Mouse (Mus musculus) CH12.LX (cell line): ENCODE measurements at regions not wholly inside any gene's neighbourhood (a gene's known extent, or its start where the extent isn't known, plus 50 kb on each side); places are given as distances from the start of the nearest gene placed in this dataset.

Source experiments
- DNase-seq: peaks from one replicate; pipeline ENCODE4 v3.0.0-alpha.2; 2013; ENCODE audit errors: extremely low read depth
- H3K27ac ChIP-seq: 2 replicates; pipeline ENCODE4 v1.5.1; 2012; ENCODE audit warnings: low read depth, mild to moderate bottlenecking, control low read depth, moderate library complexity; ENCODE audit not compliant: insufficient read depth
- H3K27me3 ChIP-seq: replicated peaks from 2 replicates; pipeline ENCODE3; 2012; ENCODE audit warnings: inconsistent platforms
- H3K36me3 ChIP-seq, 2 experiments: replicated peaks in 1 of 2; 2 replicates each; pipeline versions ENCODE3 to v1.6.1; 2012; ENCODE audit warnings: inconsistent platforms in 1 of 2, low read length in 1 of 2, mild to moderate bottlenecking in 1 of 2, mixed read lengths in 1 of 2, moderate library complexity in 1 of 2; ENCODE audit not compliant: control insufficient read depth in 1 of 2, insufficient read depth in 1 of 2
- H3K4me1 ChIP-seq, 2 experiments: 2 replicates each; pipeline ENCODE4 v1.6.1; 2012; ENCODE audit warnings: inconsistent platforms in 1 of 2, moderate library complexity in 1 of 2; ENCODE audit not compliant: insufficient read depth in 2 of 2, control insufficient read depth in 1 of 2
- H3K4me2 ChIP-seq: 2 replicates; pipeline ENCODE4 v1.6.1; 2012; ENCODE audit warnings: low read depth, mild to moderate bottlenecking, control low read depth; ENCODE audit not compliant: poor library complexity, insufficient read depth, severe bottlenecking
- H3K4me3 ChIP-seq, 3 experiments: fragments of 150-350 bp in 1 of 3; sonication (generic) in 1 of 3; replicated peaks in 1 of 3; 2 replicates each; pipeline versions ENCODE3 to v1.5.1; 2011 to 2012; ENCODE audit warnings: low read depth in 2 of 3, low read length in 2 of 3, mild to moderate bottlenecking in 2 of 3, moderate library complexity in 2 of 3, control low read depth in 1 of 3, improper control_type of control experiment in 1 of 3, inconsistent platforms in 1 of 3, mixed read lengths in 1 of 3; ENCODE audit not compliant: poor library complexity in 1 of 3
- H3K79me2 ChIP-seq: replicated peaks from 2 replicates; pipeline ENCODE4 v1.6.1; 2012; ENCODE audit warnings: mild to moderate bottlenecking, moderate library complexity; ENCODE audit not compliant: control insufficient read depth, poor library complexity, insufficient read depth, severe bottlenecking; ENCODE audit errors: extremely low read depth
- H3K9ac ChIP-seq: 2 replicates; pipeline ENCODE4 v1.6.1; 2012; ENCODE audit warnings: low read depth, mild to moderate bottlenecking, control low read depth, moderate library complexity; ENCODE audit not compliant: insufficient read depth
- H3K9me3 ChIP-seq: replicated peaks from 2 replicates; pipeline ENCODE3; 2012; ENCODE audit warnings: low read length, inconsistent platforms, mixed read lengths
- BHLHE40 ChIP-seq: IDR thresholded peaks from 2 replicates; pipeline ENCODE4 v1.6.1; 2011; ENCODE audit warnings: mild to moderate bottlenecking, low read depth, low read length, improper control_type of control experiment
- CHD1 ChIP-seq: IDR thresholded peaks from 2 replicates; pipeline ENCODE4 v1.6.1; 2012; ENCODE audit warnings: low read depth, low read length, improper control_type of control experiment, inconsistent platforms
- CHD2 ChIP-seq: IDR thresholded peaks from 2 replicates; pipeline ENCODE4 v1.6.1; 2011; ENCODE audit warnings: low read length, improper control_type of control experiment
- CTCF ChIP-seq, 2 experiments: IDR thresholded peaks in 1 of 2; conservative IDR thresholded peaks in 1 of 2; 2 replicates each; pipeline ENCODE4 v1.5.1; 2011 to 2012; ENCODE audit warnings: low read depth in 2 of 2, low read length in 2 of 2, improper control_type of control experiment in 1 of 2, inconsistent platforms in 1 of 2, mild to moderate bottlenecking in 1 of 2, moderate library complexity in 1 of 2
- E2F4 ChIP-seq: IDR thresholded peaks from 2 replicates; pipeline ENCODE4 v1.6.1; 2011; ENCODE audit warnings: low read depth, low read length, improper control_type of control experiment; ENCODE audit not compliant: insufficient replicate concordance
- ELF1 ChIP-seq: IDR thresholded peaks from 2 replicates; pipeline ENCODE4 v1.6.1; 2014; ENCODE audit warnings: low read depth, mild to moderate bottlenecking, inconsistent platforms, low read length, improper control_type of control experiment
- EP300 ChIP-seq: IDR thresholded peaks from 2 replicates; pipeline ENCODE4 v1.6.1; 2011; ENCODE audit warnings: low read length, improper control_type of control experiment
- ETS1 ChIP-seq: conservative IDR thresholded peaks from 2 replicates; pipeline ENCODE4 v1.6.1; 2012; ENCODE audit warnings: low read depth, mild to moderate bottlenecking, inconsistent platforms, low read length, improper control_type of control experiment, moderate library complexity
- GABPA ChIP-seq: IDR thresholded peaks from 2 replicates; pipeline ENCODE4 v1.6.1; 2012; ENCODE audit warnings: low read depth, low read length, improper control_type of control experiment, inconsistent platforms; ENCODE audit not compliant: insufficient replicate concordance
- HCFC1 ChIP-seq: IDR thresholded peaks from 2 replicates; pipeline ENCODE4 v1.6.1; 2012; ENCODE audit warnings: low read depth, mild to moderate bottlenecking, inconsistent platforms, low read length, improper control_type of control experiment
- IRF4 ChIP-seq: IDR thresholded peaks from 2 replicates; pipeline ENCODE4 v1.6.1; 2014; ENCODE audit warnings: low read depth, mild to moderate bottlenecking, inconsistent platforms, low read length, improper control_type of control experiment
- JUN ChIP-seq: IDR thresholded peaks from 2 replicates; pipeline ENCODE4 v1.6.1; 2011; ENCODE audit warnings: low read depth, mild to moderate bottlenecking, low read length, improper control_type of control experiment, moderate library complexity; ENCODE audit not compliant: insufficient read depth
- JUND ChIP-seq: conservative IDR thresholded peaks from 2 replicates; pipeline ENCODE4 v1.6.1; 2011; ENCODE audit warnings: low read depth, low read length, improper control_type of control experiment
- KAT2A ChIP-seq: IDR thresholded peaks from 2 replicates; pipeline ENCODE4 v1.6.1; 2012; ENCODE audit warnings: low read length, improper control_type of control experiment, inconsistent platforms; ENCODE audit not compliant: insufficient replicate concordance
- MAFK ChIP-seq: IDR thresholded peaks from 2 replicates; pipeline ENCODE4 v1.6.1; 2011; ENCODE audit warnings: low read length, improper control_type of control experiment; ENCODE audit not compliant: insufficient replicate concordance
- MAX ChIP-seq: IDR thresholded peaks from 2 replicates; pipeline ENCODE4 v1.6.1; 2011; ENCODE audit warnings: low read length, improper control_type of control experiment
- MAZ ChIP-seq: IDR thresholded peaks from 2 replicates; pipeline ENCODE4 v1.6.1; 2012; ENCODE audit warnings: low read depth, mild to moderate bottlenecking, inconsistent platforms, low read length, improper control_type of control experiment, moderate library complexity
- MEF2A ChIP-seq: IDR thresholded peaks from 2 replicates; pipeline ENCODE4 v1.6.1; 2014; ENCODE audit warnings: low read depth, mild to moderate bottlenecking, inconsistent platforms, low read length, improper control_type of control experiment, borderline replicate concordance
- MXI1 ChIP-seq: IDR thresholded peaks from 2 replicates; pipeline ENCODE4 v1.6.1; 2011; ENCODE audit warnings: mild to moderate bottlenecking, low read depth, low read length, improper control_type of control experiment
- MYC ChIP-seq: IDR thresholded peaks from 2 replicates; pipeline ENCODE4 v1.6.1; 2011; ENCODE audit warnings: low read depth, mild to moderate bottlenecking, improper control_type of control experiment, low read length
- NELFE ChIP-seq: IDR thresholded peaks from 2 replicates; pipeline ENCODE4 v1.6.1; 2011; ENCODE audit warnings: low read depth, low read length, improper control_type of control experiment
- NRF1 ChIP-seq: IDR thresholded peaks from 2 replicates; pipeline ENCODE4 v1.6.1; 2014; ENCODE audit warnings: low read depth, mild to moderate bottlenecking, inconsistent platforms, low read length, improper control_type of control experiment, moderate library complexity
- PAX5 ChIP-seq: IDR thresholded peaks from 2 replicates; pipeline ENCODE4 v1.6.1; 2012; ENCODE audit warnings: low read length, inconsistent platforms, mixed read lengths
- POLR2A ChIP-seq: IDR thresholded peaks from 2 replicates; pipeline ENCODE4 v1.6.1; 2011; ENCODE audit warnings: low read depth, mild to moderate bottlenecking, improper control_type of control experiment, low read length
- POLR2AphosphoS2 ChIP-seq: IDR thresholded peaks from 2 replicates; pipeline ENCODE4 v1.6.1; 2011; ENCODE audit warnings: low read depth, low read length, improper control_type of control experiment
- RAD21 ChIP-seq: IDR thresholded peaks from 2 replicates; pipeline ENCODE4 v1.6.1; 2011; ENCODE audit warnings: low read depth, mild to moderate bottlenecking, low read length, improper control_type of control experiment, moderate library complexity
- RCOR1 ChIP-seq: conservative IDR thresholded peaks from 2 replicates; pipeline ENCODE4 v1.6.1; 2012; ENCODE audit warnings: low read depth, mild to moderate bottlenecking, inconsistent platforms, low read length, improper control_type of control experiment
- SIN3A ChIP-seq: IDR thresholded peaks from 2 replicates; pipeline ENCODE4 v1.6.1; 2012; ENCODE audit warnings: low read length, improper control_type of control experiment, inconsistent platforms
- SMC3 ChIP-seq: IDR thresholded peaks from 2 replicates; pipeline ENCODE4 v1.6.1; 2011; ENCODE audit warnings: low read depth, low read length, improper control_type of control experiment
- TBP ChIP-seq: conservative IDR thresholded peaks from 2 replicates; pipeline ENCODE4 v1.6.1; 2011; ENCODE audit warnings: low read depth, low read length, improper control_type of control experiment
- TCF12 ChIP-seq: IDR thresholded peaks from 2 replicates; pipeline ENCODE4 v1.6.1; 2014; ENCODE audit warnings: low read depth, mild to moderate bottlenecking, inconsistent platforms, low read length, improper control_type of control experiment
- UBTF ChIP-seq: IDR thresholded peaks from 2 replicates; pipeline ENCODE4 v1.6.1; 2012; ENCODE audit warnings: low read depth, mild to moderate bottlenecking, inconsistent platforms, low read length, improper control_type of control experiment, moderate library complexity
- USF1 ChIP-seq: IDR thresholded peaks from 2 replicates; pipeline ENCODE4 v1.6.1; 2014; ENCODE audit warnings: low read depth, mild to moderate bottlenecking, inconsistent platforms, low read length, improper control_type of control experiment
- USF2 ChIP-seq: conservative IDR thresholded peaks from 2 replicates; pipeline ENCODE4 v1.6.1; 2011; ENCODE audit warnings: low read depth, low read length, improper control_type of control experiment
- ZC3H11A ChIP-seq: IDR thresholded peaks from 2 replicates; pipeline ENCODE4 v1.6.1; 2012; ENCODE audit warnings: low read depth, mild to moderate bottlenecking, inconsistent platforms, low read length, improper control_type of control experiment
- ZKSCAN1 ChIP-seq: IDR thresholded peaks from 2 replicates; pipeline ENCODE4 v1.6.1; 2012; ENCODE audit warnings: low read depth, inconsistent platforms, low read length, improper control_type of control experiment, borderline replicate concordance
- ZMIZ1 ChIP-seq: IDR thresholded peaks from 2 replicates; pipeline ENCODE4 v1.6.1; 2012; ENCODE audit warnings: low read depth, mild to moderate bottlenecking, inconsistent platforms, low read length, improper control_type of control experiment
- ZNF384 ChIP-seq: IDR thresholded peaks from 2 replicates; pipeline ENCODE4 v1.6.1; 2012; ENCODE audit warnings: low read depth, low read length, improper control_type of control experiment, inconsistent platforms
- dilution Hi-C: fragments of 300-500 bp; cut with MboI; formaldehyde crosslinking; loops from 2 replicates; pipeline ENCODE4 v1.14.3; 2020; ENCODE audit warnings: low sequenced_read_pairs; ENCODE audit not compliant: extremely low pct_unique_long_range_greater_than_20kb, extremely low pct_ligation_motif_present
- in situ Hi-C: fragments of 300-500 bp; cut with MboI; formaldehyde crosslinking; loops from 3 replicates; pipeline ENCODE4 v1.14.3; 2019; ENCODE audit warnings: low sequenced_read_pairs, low pct_ligation_motif_present, low pct_unique_long_range_greater_than_20kb, mixed read lengths

- no peaks in the 10 kb centered on the region for H3K79me2 ChIP-seq
- 0 out of 2 replicates have a peak overlapping the region, but pooled peaks have one; percentile 8 for H3K4me2 ChIP-seq
- H3K9me3 ChIP-seq = no peaks in the 10 kb centered on the region
- no peak for TF ChIP-seq NRF1
- TF ChIP-seq RAD21 = no peak; the same call in none of the 2 replicates
- 0 out of 2 replicates have a peak, but pooled peaks have one; percentile 23 for TF ChIP-seq MEF2A
- peak; percentile 99 for TF ChIP-seq SMC3
- no peak for TF ChIP-seq JUND
- TF ChIP-seq MAFK = no peak
- no peak for TF ChIP-seq JUN
- no peak for TF ChIP-seq USF1
- 0 out of 2 replicates have a peak, but pooled peaks have one; percentile 31 for TF ChIP-seq SIN3A
- TF ChIP-seq CHD2 = no peak
- no peak for TF ChIP-seq MXI1
- 0 out of 2 replicates have a peak, but pooled peaks have one; percentile 9 for TF ChIP-seq BHLHE40
- TF ChIP-seq ETS1 = no peak
- TF ChIP-seq UBTF = no peak
- TF ChIP-seq MAX = no peak
- TF ChIP-seq ELF1 = no peak
- TF ChIP-seq TBP = no peak
- no peak for TF ChIP-seq POLR2A
- TF ChIP-seq ZMIZ1 = no peak
- peak; percentile 95 for TF ChIP-seq ZC3H11A
- no peak for TF ChIP-seq POLR2AphosphoS2
- peak; percentile 49; the same call in 1 of the 2 replicates for TF ChIP-seq NELFE
- no peak for TF ChIP-seq EP300
- TF ChIP-seq TCF12 = no peak
- TF ChIP-seq MAZ = 0 out of 2 replicates have a peak, but pooled peaks have one; percentile 29
- TF ChIP-seq MYC = no peak
- TF ChIP-seq IRF4 = peak; percentile 48; the same call in 1 of the 2 replicates
- no peak for TF ChIP-seq ZNF384
- no peak for TF ChIP-seq GABPA
- TF ChIP-seq CTCF (conservative IDR thresholded peaks at IDR 0.05 in 1 of 2, IDR thresholded peaks at IDR 0.05 in 1 of 2; ENCODE audit: low read depth in 2 of 2, low read length in 2 of 2) = peak; percentile 98 to 100
- no peak for TF ChIP-seq RCOR1
- no peak for TF ChIP-seq PAX5
- no peak for TF ChIP-seq CHD1
- TF ChIP-seq E2F4 = no peak
- no peak for TF ChIP-seq ZKSCAN1
- TF ChIP-seq HCFC1 = no peak
- TF ChIP-seq KAT2A = no peak
- no peak for TF ChIP-seq USF2
- H3K36me3 ChIP-seq = no peaks in the 10 kb centered on the region
- in situ Hi-C loops = loop anchor here (5.0 kb wide), 1 partner anchor 47 kb away; no protein-coding TSS in a partner anchor
- peak; percentile 78 for DNase-seq
- no peaks in the 10 kb centered on the region for H3K27me3 ChIP-seq
- peaks cover 8 to 25% of the 10 kb centered on the region in 2 experiments for H3K4me1 ChIP-seq
- H3K4me3 ChIP-seq = no peak overlapping the region
- no peak overlapping the region for H3K9ac ChIP-seq
- dilution Hi-C loops = no loop called here
- no peak overlapping the region for H3K27ac ChIP-seq
Observed at GRCm38 (mm10) chr15:54070005-54070634, 185.4 kb downstream of the Gm7489 start.
